Mouse (Mus musculus) G1E (cell line): Measurements from ENCODE around the gene Tmem237. TPM values are rescaled to one million over a fixed set of nuclear protein-coding genes. Genes with fewer than 3 reads are reported as not detected.

Experiments used
- ATAC-seq: 2 replicates; pipeline ENCODE4 v1.8.0; 2016; ENCODE audit warnings: mild to moderate bottlenecking; ENCODE audit not compliant: insufficient number of reproducible peaks, poor library complexity, low FRiP score, severe bottlenecking; ENCODE audit errors: extremely low read depth
- DNase-seq: peaks from one replicate; pipeline ENCODE4 v3.0.0; 2012; ENCODE audit warnings: low spot score
- H3K27me3 ChIP-seq: 2 replicates; pipeline ENCODE4 v1.6.1; 2012; ENCODE audit warnings: mild to moderate bottlenecking, low read length, inconsistent platforms; ENCODE audit not compliant: insufficient read depth
- H3K36me3 ChIP-seq: replicated peaks from 2 replicates; pipeline ENCODE3; 2012; ENCODE audit warnings: mild to moderate bottlenecking, inconsistent platforms
- H3K4me1 ChIP-seq: 2 replicates; pipeline ENCODE4 v1.6.1; 2012; ENCODE audit warnings: low read depth, low read length, inconsistent platforms, mixed read lengths; ENCODE audit not compliant: insufficient read depth
- H3K4me3 ChIP-seq: 2 replicates; pipeline ENCODE4 v1.5.1; 2012; ENCODE audit warnings: low read depth, mild to moderate bottlenecking, inconsistent platforms, low read length, moderate library complexity, mixed read lengths
- H3K9me3 ChIP-seq: replicated peaks from 2 replicates; pipeline ENCODE4 v1.6.1; 2012; ENCODE audit warnings: inconsistent platforms
- CTCF ChIP-seq: IDR thresholded peaks from 2 replicates; pipeline ENCODE4 v1.5.1; 2012; ENCODE audit warnings: low read depth, low read length, inconsistent platforms, mixed read lengths
- GATA1 ChIP-seq: IDR thresholded peaks from 2 replicates; pipeline ENCODE4 v1.6.1; 2012; ENCODE audit warnings: borderline replicate concordance, low read length, inconsistent platforms, mixed read lengths
- GATA2 ChIP-seq: IDR thresholded peaks from 2 replicates; pipeline ENCODE4 v1.6.1; 2012; ENCODE audit warnings: low read depth, low read length, inconsistent platforms, borderline replicate concordance
- POLR2AphosphoS5 ChIP-seq: IDR thresholded peaks from 2 replicates; pipeline ENCODE4 v1.6.1; 2012; ENCODE audit warnings: low read depth, low read length, inconsistent platforms; ENCODE audit not compliant: insufficient replicate concordance
- TAL1 ChIP-seq: conservative IDR thresholded peaks from 2 replicates; pipeline ENCODE4 v1.6.1; 2012; ENCODE audit warnings: low read depth, low read length, inconsistent platforms, mixed read lengths
- polyA plus RNA-seq: library from polyadenylated mRNA; stranded (reverse); fragments of >175 nt; gene quantifications from 2 replicates; pipeline ENCODE4 v1.2.3, GENCODE M21; 2012
- total RNA-seq, 2 experiments: library from RNA; stranded (forward) in 1 of 2; stranded (reverse) in 1 of 2; fragments of 200-1000 nt in 1 of 2; fragments of >200 nt in 1 of 2; fragmentation: Nextera tagmentation in 1 of 2; gene quantifications; 2 replicates each; pipeline ENCODE4 v1.2.3; 2014 to 2017

The Tmem237 gene
- total and polyA plus RNA-seq, 3 experiments = 3.3 to 39.0 (median 9.7) TPM

GRCm38 (mm10) chr1:59163030-59163461, 42.8 kb upstream of the Tmem237 start, which contains the start of gene Mpp4:
TSS of gene Mpp4 (minus strand) at chr1:59163389.
- DNase-seq = peak; percentile 69
- TF ChIP-seq CTCF = no peak
- TF ChIP-seq GATA1 = no peak
- no peak for TF ChIP-seq POLR2AphosphoS5
- TF ChIP-seq GATA2 = no peak
- no peak for TF ChIP-seq TAL1
- peak within 1 kb of the TSS; percentile 38; the same call in 1 of the 2 replicates for H3K4me3 ChIP-seq

GRCm38 (mm10) chr1:59162309-59163024, 42.3 kb upstream of the Tmem237 start:
- DNase-seq (no peak), ATAC-seq (no peak)
- H3K27me3 ChIP-seq = peaks cover 4% of the 10 kb centered on the region; the same call in 1 of the 2 replicates
- H3K4me1 ChIP-seq = peaks cover 41% of the 10 kb centered on the region
- peaks cover 47% of the 10 kb centered on the region for H3K36me3 ChIP-seq
- H3K4me3 ChIP-seq = no peak overlapping the region
- no peak for TF ChIP-seq TAL1
- TF ChIP-seq GATA2 = no peak
- no peak for TF ChIP-seq CTCF
- TF ChIP-seq POLR2AphosphoS5 = no peak
- TF ChIP-seq GATA1 = no peak
- H3K9me3 ChIP-seq = no peaks in the 10 kb centered on the region

More at GRCm38 (mm10) chr1:59163030-59163461, 42.8 kb upstream of the Tmem237 start, which contains the start of gene Mpp4:
- Histone ChIP-seq H3K4me1 (peaks cover 41% of the 10 kb centered on the region), H3K9me3 (no peaks in the 10 kb centered on the region), H3K27me3 (peaks cover 4% of the 10 kb centered on the region; the same call in 1 of the 2 replicates), H3K36me3 (peaks cover 53% of the 10 kb centered on the region)
- ATAC-seq = peak; percentile 85

DNA sequence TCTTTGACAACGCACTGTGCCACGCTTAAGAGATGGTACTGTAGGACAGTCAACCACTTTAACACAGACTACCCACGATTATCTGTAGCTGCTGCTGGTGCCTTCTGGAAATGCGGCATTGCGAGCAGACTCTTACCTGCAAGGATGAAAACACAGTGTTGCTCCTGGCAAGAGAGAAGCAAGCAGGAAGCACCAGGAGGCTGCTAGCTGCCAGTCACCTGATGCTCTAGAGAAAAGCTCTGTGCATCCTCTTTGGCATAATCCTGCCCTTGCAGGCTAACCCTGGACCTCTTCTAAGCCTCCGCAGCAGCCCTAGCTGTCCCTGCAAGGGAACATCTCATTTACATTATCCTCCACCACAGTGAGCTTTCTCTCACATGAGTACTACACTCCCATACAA, 41.2 kb upstream of the Tmem237 start:
- no peaks in the 10 kb centered on the region for H3K9me3 ChIP-seq
- peaks cover 36% of the 10 kb centered on the region for H3K36me3 ChIP-seq
- TF ChIP-seq GATA1 = no peak
- no peak for TF ChIP-seq CTCF
- no peak for TF ChIP-seq POLR2AphosphoS5
- TF ChIP-seq TAL1 = no peak
- TF ChIP-seq GATA2 = no peak
- DNase-seq (no peak), ATAC-seq (no peak)
- H3K27me3 ChIP-seq = peaks cover 12% of the 10 kb centered on the region; the same call in 1 of the 2 replicates
- H3K4me3 ChIP-seq = no peak overlapping the region
- peaks cover 44% of the 10 kb centered on the region for H3K4me1 ChIP-seq

- Histone ChIP-seq H3K36me3 (peaks cover 31% of the 10 kb centered on the region), H3K27me3 (peaks cover 12% of the 10 kb centered on the region; the same call in 1 of the 2 replicates), H3K4me3 (no peak overlapping the region), H3K9me3 (no peaks in the 10 kb centered on the region), H3K4me1 (peaks cover 42% of the 10 kb centered on the region)
- ATAC-seq (no peak), DNase-seq (no peak)
- TF ChIP-seq CTCF (no peak), GATA1 (no peak), GATA2 (no peak), POLR2AphosphoS5 (no peak), TAL1 (no peak)
Observed at GRCm38 (mm10) chr1:59160871-59161270, 40.7 kb upstream of the Tmem237 start.

- peaks cover 17% of the 10 kb centered on the region for H3K36me3 ChIP-seq
- no peaks in the 10 kb centered on the region for H3K9me3 ChIP-seq
- H3K27me3 ChIP-seq = peaks cover 12% of the 10 kb centered on the region; the same call in 1 of the 2 replicates
- H3K4me3 ChIP-seq = no peak overlapping the region
- ATAC-seq (no peak), DNase-seq (no peak)
- H3K4me1 ChIP-seq = peaks cover 36% of the 10 kb centered on the region
- TF ChIP-seq GATA2 (no peak), GATA1 (no peak), CTCF (no peak), POLR2AphosphoS5 (no peak), TAL1 (no peak)
Observed at GRCm38 (mm10) chr1:59159136-59159535, 38.9 kb upstream of the Tmem237 start.

GRCm38 (mm10) chr1:59158498-59158897, 38.3 kb upstream of the Tmem237 start:
- TF ChIP-seq POLR2AphosphoS5 (no peak), TAL1 (no peak), GATA2 (no peak), GATA1 (no peak), CTCF (no peak)
- ATAC-seq = no peak
- peaks cover 29% of the 10 kb centered on the region for H3K4me1 ChIP-seq

More at GRCm38 (mm10) chr1:59158498-59158897, 38.3 kb upstream of the Tmem237 start:
- no peak for DNase-seq
- Histone ChIP-seq H3K27me3 (peaks cover 12% of the 10 kb centered on the region; the same call in 1 of the 2 replicates), H3K36me3 (peaks cover 10% of the 10 kb centered on the region), H3K4me3 (no peak overlapping the region), H3K9me3 (no peaks in the 10 kb centered on the region)
